Mouse (Mus musculus) naive thymus-derived CD4-positive, alpha-beta T cell, adult 2 months (primary cell): Measurements from ENCODE around the gene Dhdh.
"Not testable (repeated sequence)": the region's sequence is repeated elsewhere in the genome, so short reads cannot be mapped to it uniquely, and the experiment has no call there.

Experiments used
- DNase-seq: peaks from one replicate; pipeline ENCODE4 v3.0.0-alpha.2; 2011; ENCODE audit warnings: low read depth

Dhdh gene

GRCm38 (mm10) chr7:45488293-45489204 lies at the start of gene Dhdh:
TSS of gene Dhdh (minus strand) at chr7:45488805.
- DNase-seq = peak; percentile 43

- no peak for DNase-seq
Measured at GRCm38 (mm10) chr7:45537602-45538001, 49.0 kb upstream of the Dhdh start.

- no peak for DNase-seq
Measured at GRCm38 (mm10) chr7:45535676-45536075, 47.1 kb upstream of the Dhdh start.

- no peak for DNase-seq
Measured at GRCm38 (mm10) chr7:45530643-45531042, 42.0 kb upstream of the Dhdh start.

- DNase-seq = peak; percentile 23
Measured at GRCm38 (mm10) chr7:45529461-45529860, 40.9 kb upstream of the Dhdh start.

GRCm38 (mm10) chr7:45527169-45527568 lies 38.6 kb upstream of the Dhdh start:
- not testable (repeated sequence) for DNase-seq

GRCm38 (mm10) chr7:45526474-45527120 lies 38.0 kb upstream of the Dhdh start:
- peak; percentile 76 for DNase-seq

GRCm38 (mm10) chr7:45525809-45526473 lies 37.3 kb upstream of the Dhdh start, which contains the start of the genes Ppp1r15a and Plekha4:
TSS of gene Ppp1r15a (minus strand) at chr7:45526268.
TSS of gene Plekha4 (plus strand) at chr7:45526330.
- DNase-seq = peak; percentile 99

- peak; percentile 57 for DNase-seq
Measured at GRCm38 (mm10) chr7:45524841-45525621, 36.4 kb upstream of the Dhdh start.

- DNase-seq = peak; percentile 38
Measured at GRCm38 (mm10) chr7:45523678-45524170, 35.1 kb upstream of the Dhdh start.

GRCm38 (mm10) chr7:45522957-45523676 lies 34.5 kb upstream of the Dhdh start:
- peak; percentile 46 for DNase-seq

- DNase-seq = peak; percentile 55
Measured at GRCm38 (mm10) chr7:45522194-45522752, 33.7 kb upstream of the Dhdh start.

- peak; percentile 96 for DNase-seq
Measured at GRCm38 (mm10) chr7:45521728-45522184, 33.2 kb upstream of the Dhdh start.

GRCm38 (mm10) chr7:45520605-45521004 lies 32.0 kb upstream of the Dhdh start:
- no peak for DNase-seq

GRCm38 (mm10) chr7:45519345-45520120 lies 30.9 kb upstream of the Dhdh start:
- peak; percentile 44 for DNase-seq

- DNase-seq = no peak
Measured at GRCm38 (mm10) chr7:45518618-45519017, 30.0 kb upstream of the Dhdh start.

- not testable (repeated sequence) for DNase-seq
Measured at GRCm38 (mm10) chr7:45516846-45517245, 28.2 kb upstream of the Dhdh start.

- DNase-seq = no peak
Measured at GRCm38 (mm10) chr7:45515436-45515835, 26.8 kb upstream of the Dhdh start.

GRCm38 (mm10) chr7:45514411-45514810 lies 25.8 kb upstream of the Dhdh start:
- no peak for DNase-seq
